Mouse (Mus musculus): ENCODE data around the gene Cers1. TPM values are rescaled to one million over a fixed set of nuclear protein-coding genes. Genes with fewer than 3 reads are reported as not detected.
A peak's percentile ranks its signal among the peaks of the same experiment; 100 is the strongest.

Cers1 gene
- polyA plus RNA-seq, 1 experiment = not detected

- H3K36me3 ChIP-seq (ENCODE audit: control insufficient read depth) = no peaks in the 10 kb centered on the region; the same call in 1 of the 2 replicates
- TF ChIP-seq GATA1 (IDR thresholded peaks at IDR 0.05; ENCODE audit: low read length) = no peak
- TF ChIP-seq TAL1 (IDR thresholded peaks at IDR 0.05; ENCODE audit: low read length) = no peak
- H3K4me3 ChIP-seq (replicated peaks) = no peak overlapping the region
- no peaks in the 10 kb centered on the region for H3K9me3 ChIP-seq (ENCODE audit: control insufficient read depth, low read length)
- H3K4me1 ChIP-seq (ENCODE audit: control insufficient read depth) = peaks cover 44% of the 10 kb centered on the region
- peaks cover 26% of the 10 kb centered on the region for H3K27me3 ChIP-seq (ENCODE audit: control insufficient read depth)
Observed at GRCm38 (mm10) chr8:70281001-70281400, 34.6 kb upstream of the Cers1 start.

- Histone ChIP-seq H3K36me3 (ENCODE audit: control insufficient read depth) (peaks cover 2% of the 10 kb centered on the region; the same call in 1 of the 2 replicates), H3K4me1 (ENCODE audit: control insufficient read depth) (peaks cover 29% of the 10 kb centered on the region), H3K9me3 (ENCODE audit: control insufficient read depth, low read length) (peaks cover 7% of the 10 kb centered on the region), H3K4me3 (replicated peaks) (peak within 1 kb of the TSS; percentile 70), H3K27me3 (ENCODE audit: control insufficient read depth) (peaks cover 26% of the 10 kb centered on the region)
- no peak for TF ChIP-seq GATA1 (IDR thresholded peaks at IDR 0.05; ENCODE audit: low read length)
- no peak for TF ChIP-seq TAL1 (IDR thresholded peaks at IDR 0.05; ENCODE audit: low read length)
Observed at GRCm38 (mm10) chr8:70282603-70283135, 32.9 kb upstream of the Cers1 start, which contains the start of gene Homer3. Homer3 (plus strand) TSS chr8:70282827.

- H3K9me3 ChIP-seq (ENCODE audit: control insufficient read depth, low read length) = peaks cover 7% of the 10 kb centered on the region
- H3K27me3 ChIP-seq (ENCODE audit: control insufficient read depth) = peaks cover 23% of the 10 kb centered on the region
- no peak for TF ChIP-seq GATA1 (IDR thresholded peaks at IDR 0.05; ENCODE audit: low read length)
- TF ChIP-seq TAL1 (IDR thresholded peaks at IDR 0.05; ENCODE audit: low read length) = no peak
- peaks cover 2% of the 10 kb centered on the region; the same call in 1 of the 2 replicates for H3K36me3 ChIP-seq (ENCODE audit: control insufficient read depth)
- H3K4me1 ChIP-seq (ENCODE audit: control insufficient read depth) = peaks cover 25% of the 10 kb centered on the region
- peak overlapping the region; percentile 70 for H3K4me3 ChIP-seq (replicated peaks)
Observed at GRCm38 (mm10) chr8:70283136-70284077, 32.2 kb upstream of the Cers1 start.

GRCm38 (mm10) chr8:70284421-70284820 lies 31.2 kb upstream of the Cers1 start:
- Histone ChIP-seq H3K36me3 (ENCODE audit: control insufficient read depth) (peaks cover 2% of the 10 kb centered on the region; the same call in 1 of the 2 replicates), H3K4me3 (replicated peaks) (no peak overlapping the region), H3K27me3 (ENCODE audit: control insufficient read depth) (peaks cover 22% of the 10 kb centered on the region), H3K9me3 (ENCODE audit: control insufficient read depth, low read length) (peaks cover 7% of the 10 kb centered on the region), H3K4me1 (ENCODE audit: control insufficient read depth) (peaks cover 20% of the 10 kb centered on the region)
- TF ChIP-seq GATA1 (IDR thresholded peaks at IDR 0.05; ENCODE audit: low read length) = no peak
- TF ChIP-seq TAL1 (IDR thresholded peaks at IDR 0.05; ENCODE audit: low read length) = no peak

- Histone ChIP-seq H3K4me3 (replicated peaks) (no peak overlapping the region), H3K36me3 (ENCODE audit: control insufficient read depth) (peaks cover 2% of the 10 kb centered on the region; the same call in 1 of the 2 replicates), H3K27me3 (ENCODE audit: control insufficient read depth) (peaks cover 22% of the 10 kb centered on the region), H3K9me3 (ENCODE audit: control insufficient read depth, low read length) (peaks cover 7% of the 10 kb centered on the region), H3K4me1 (ENCODE audit: control insufficient read depth) (peaks cover 20% of the 10 kb centered on the region)
- TF ChIP-seq GATA1 (IDR thresholded peaks at IDR 0.05; ENCODE audit: low read length) (no peak), TAL1 (IDR thresholded peaks at IDR 0.05; ENCODE audit: low read length) (no peak)
Observed at GRCm38 (mm10) chr8:70285304-70285703, 30.3 kb upstream of the Cers1 start.

- Histone ChIP-seq H3K4me3 (replicated peaks) (no peak overlapping the region), H3K36me3 (ENCODE audit: control insufficient read depth) (peaks cover 11% of the 10 kb centered on the region)
- no peak for TF ChIP-seq GATA1 (IDR thresholded peaks at IDR 0.05; ENCODE audit: low read length)
- no peak for TF ChIP-seq TAL1 (IDR thresholded peaks at IDR 0.05; ENCODE audit: low read length)
Observed at GRCm38 (mm10) chr8:70286737-70287136, 28.8 kb upstream of the Cers1 start.

GRCm38 (mm10) chr8:70293988-70294405 lies 21.6 kb upstream of the Cers1 start:
- no peaks in the 10 kb centered on the region for H3K4me1 ChIP-seq (ENCODE audit: control insufficient read depth)
- H3K36me3 ChIP-seq (ENCODE audit: control insufficient read depth) = peaks cover 75% of the 10 kb centered on the region
- TF ChIP-seq TAL1 (IDR thresholded peaks at IDR 0.05; ENCODE audit: low read length) = no peak
- no peak for TF ChIP-seq GATA1 (IDR thresholded peaks at IDR 0.05; ENCODE audit: low read length)

More at GRCm38 (mm10) chr8:70286737-70287136, 28.8 kb upstream of the Cers1 start:
- Histone ChIP-seq H3K27me3 (ENCODE audit: control insufficient read depth) (peaks cover 22% of the 10 kb centered on the region), H3K4me1 (ENCODE audit: control insufficient read depth) (peaks cover 18% of the 10 kb centered on the region), H3K9me3 (ENCODE audit: control insufficient read depth, low read length) (peaks cover 7% of the 10 kb centered on the region)

GRCm38 (mm10) chr8:70300881-70301280 lies 14.7 kb upstream of the Cers1 start:
- no peaks in the 10 kb centered on the region for H3K27me3 ChIP-seq (ENCODE audit: control insufficient read depth)
- peaks cover 37% of the 10 kb centered on the region for H3K4me1 ChIP-seq (ENCODE audit: control insufficient read depth)
- H3K4me3 ChIP-seq (replicated peaks) = peak overlapping the region; percentile 32
- H3K9me3 ChIP-seq (ENCODE audit: control insufficient read depth, low read length) = no peaks in the 10 kb centered on the region
- no peak for TF ChIP-seq GATA1 (IDR thresholded peaks at IDR 0.05; ENCODE audit: low read length)
- TF ChIP-seq TAL1 (IDR thresholded peaks at IDR 0.05; ENCODE audit: low read length) = no peak
- H3K36me3 ChIP-seq (ENCODE audit: control insufficient read depth) = peaks cover 64% of the 10 kb centered on the region

More at GRCm38 (mm10) chr8:70293988-70294405, 21.6 kb upstream of the Cers1 start:
- no peaks in the 10 kb centered on the region for H3K27me3 ChIP-seq (ENCODE audit: control insufficient read depth)
- H3K9me3 ChIP-seq (ENCODE audit: control insufficient read depth, low read length) = no peaks in the 10 kb centered on the region
- no peak overlapping the region for H3K4me3 ChIP-seq (replicated peaks)

- Histone ChIP-seq H3K27me3 (ENCODE audit: control insufficient read depth) (no peaks in the 10 kb centered on the region), H3K36me3 (ENCODE audit: control insufficient read depth) (peaks cover 64% of the 10 kb centered on the region), H3K4me1 (ENCODE audit: control insufficient read depth) (peaks cover 37% of the 10 kb centered on the region), H3K4me3 (replicated peaks) (peak within 1 kb of the TSS; percentile 70), H3K9me3 (ENCODE audit: control insufficient read depth, low read length) (no peaks in the 10 kb centered on the region)
- no peak for TF ChIP-seq TAL1 (IDR thresholded peaks at IDR 0.05; ENCODE audit: low read length)
- no peak for TF ChIP-seq GATA1 (IDR thresholded peaks at IDR 0.05; ENCODE audit: low read length)
Observed at GRCm38 (mm10) chr8:70302358-70302890, 13.2 kb upstream of the Cers1 start, which contains the start of the genes Ddx49 and Cope. Ddx49 (minus strand) TSS chr8:70302489. Cope (plus strand) TSS chr8:70302518.
